Mouse (Mus musculus): Measurements from ENCODE around the gene Vps37b.

DNA sequence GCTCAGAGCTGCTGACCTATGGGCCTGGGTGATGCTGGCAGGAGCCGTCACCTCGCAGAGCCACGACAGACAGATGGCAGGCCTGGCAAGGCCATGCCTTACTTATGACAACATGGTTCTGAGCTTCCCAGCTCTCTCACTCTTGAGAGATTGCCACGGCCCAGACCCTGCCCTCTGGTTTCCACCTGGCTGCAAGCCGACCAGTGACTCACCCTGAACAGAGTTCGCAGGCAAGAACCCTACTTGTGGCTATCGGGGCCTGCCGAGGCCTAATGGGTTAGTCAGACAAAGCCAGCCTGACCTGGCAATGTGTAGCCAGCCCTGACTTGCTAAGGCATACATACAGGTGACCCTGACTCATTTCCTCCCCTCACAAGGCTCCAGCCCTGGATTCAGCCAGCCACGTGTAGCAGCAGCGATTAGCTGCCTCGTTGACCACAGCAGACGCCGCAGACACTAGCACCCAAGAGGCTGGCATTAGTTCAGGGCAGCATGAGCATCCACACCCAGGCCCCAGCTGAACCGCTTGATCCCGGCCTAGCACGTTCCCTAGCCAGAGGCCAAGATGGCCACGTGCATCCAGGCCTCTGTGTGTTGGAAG, 25.1 kb downstream of the Vps37b start:
- TF ChIP-seq CTCF (IDR thresholded peaks at IDR 0.05; ENCODE audit: insufficient read depth, low read length) (no peak), POLR2A (IDR thresholded peaks at IDR 0.05; ENCODE audit: borderline replicate concordance, extremely low read depth, low read depth, low read length) (no peak)

Measured in lung, adult 2 months (tissue).